Mouse (Mus musculus) hindbrain, postnatal 0 days (tissue): ENCODE measurements around the gene Lhfp. TPM values are rescaled to one million over a fixed set of nuclear protein-coding genes. Genes with fewer than 3 reads are reported as not detected.

ENCODE experiments used
- ATAC-seq: fragments of 200-750 bp; cut with Nextera tagmentation; 2 replicates; pipeline ENCODE4 v1.8.0; 2017; ENCODE audit warnings: mild to moderate bottlenecking, moderate TSS enrichment, moderate library complexity
- DNase-seq: peaks from one replicate; pipeline ENCODE4 v3.0.0-alpha.2; 2015; ENCODE audit warnings: low spot score
- H3K27ac ChIP-seq: fragments of 300-500 bp; sonication (generic); 2 replicates; pipeline ENCODE4 v1.5.1; 2014; ENCODE audit warnings: mild to moderate bottlenecking
- H3K27me3 ChIP-seq: fragments of 300-500 bp; sonication (generic); 2 replicates; pipeline ENCODE4 v1.6.1; 2014; ENCODE audit warnings: low read length, mixed read lengths; ENCODE audit not compliant: insufficient read depth
- H3K36me3 ChIP-seq: fragments of 300-500 bp; sonication (generic); 2 replicates; pipeline ENCODE4 v1.6.1; 2014; ENCODE audit warnings: low read length, mixed read lengths; ENCODE audit not compliant: insufficient read depth
- H3K4me1 ChIP-seq: fragments of 300-500 bp; sonication (generic); 2 replicates; pipeline ENCODE4 v1.6.1; 2014; ENCODE audit warnings: antibody characterized with exemption, low read length, mixed read lengths; ENCODE audit not compliant: insufficient read depth
- H3K4me2 ChIP-seq: fragments of 300-500 bp; sonication (generic); 2 replicates; pipeline ENCODE4 v1.6.1; 2014; ENCODE audit warnings: low read depth, mild to moderate bottlenecking, low read length, moderate library complexity, mixed read lengths
- H3K4me3 ChIP-seq: fragments of 300-500 bp; sonication (generic); 2 replicates; pipeline ENCODE4 v1.5.1; 2014; ENCODE audit warnings: low read length
- H3K9ac ChIP-seq: fragments of 300-500 bp; sonication (generic); replicated peaks from 2 replicates; pipeline ENCODE4 v1.6.1; 2014; ENCODE audit warnings: mild to moderate bottlenecking, low read length, moderate library complexity, mixed read lengths
- H3K9me3 ChIP-seq: fragments of 300-500 bp; sonication (generic); 2 replicates; pipeline ENCODE4 v1.6.1; 2016; ENCODE audit warnings: low read length, mixed read lengths
- CTCF ChIP-seq: IDR thresholded peaks from 2 replicates; pipeline ENCODE4 v1.5.1; 2016; ENCODE audit warnings: antibody characterized with exemption, control low read depth, low read depth
- WGBS: fragments of 180-500 bp; shearing (Covaris S2); extraction: QIAGEN DNeasy Blood & Tissue Kit; methylation state at CpG from one replicate; pipeline ENCODE4 v1.1.7; 2014; 5-methylcytosine and 5-hydroxymethylcytosine counted together
- polyA plus RNA-seq: library from polyadenylated mRNA; unstranded; fragments of >200 nt; fragmentation: Nextera tagmentation; extraction: Ambion mirVana; gene quantifications from 2 replicates; pipeline ENCODE4 v1.2.1, GENCODE M21; 2015
- total RNA-seq: library from RNA; depleted of rRNA; stranded (reverse); fragments of >200 nt; gene quantifications from 2 replicates; pipeline ENCODE4 v1.2.3, GENCODE M21; 2014

Gene Lhfp
- total and polyA plus RNA-seq, 2 experiments from 2014 or later, result 57.2 to 68.0 TPM

DNA sequence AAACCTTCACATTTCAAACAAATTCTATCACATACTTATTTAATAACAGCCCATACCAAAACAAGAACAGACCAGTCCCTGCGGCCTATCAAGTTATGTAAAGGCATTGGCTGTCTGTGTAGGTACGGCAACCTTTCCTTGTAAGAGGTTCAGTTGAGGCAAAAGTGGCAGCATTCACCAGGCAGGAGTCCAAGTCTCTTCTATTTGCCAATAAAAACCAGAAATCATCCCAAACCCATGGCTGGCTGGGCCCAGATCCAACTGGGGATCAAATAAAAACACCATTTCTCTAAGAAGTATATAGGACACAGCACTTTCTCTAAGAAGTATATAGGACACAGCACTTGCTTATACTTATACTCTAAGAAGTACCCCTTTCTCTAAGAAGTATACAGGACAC is 171.3 kb downstream of the Lhfp start:
- H3K4me3 ChIP-seq, result no peak overlapping the region
- no peak overlapping the region for H3K27ac ChIP-seq
- H3K9me3 ChIP-seq, result no peaks in the 10 kb centered on the region
- H3K36me3 ChIP-seq, result no peaks in the 10 kb centered on the region
- no peak for DNase-seq
- no peaks in the 10 kb centered on the region for H3K27me3 ChIP-seq
- no peak for ATAC-seq
- WGBS, result 78% methylated on average over 2 of the region's 2 CpGs
- H3K4me2 ChIP-seq, result no peak overlapping the region
- H3K4me1 ChIP-seq, result no peaks in the 10 kb centered on the region
- H3K9ac ChIP-seq, result no peak overlapping the region
- TF ChIP-seq CTCF, result no peak

GRCm38 (mm10) chr3:53213346-53213745 is 172.0 kb downstream of the Lhfp start:
- 71% methylated on average over 3 of the region's 3 CpGs for WGBS
- Histone ChIP-seq H3K27me3 (no peaks in the 10 kb centered on the region), H3K4me1 (no peaks in the 10 kb centered on the region), H3K9me3 (no peaks in the 10 kb centered on the region), H3K9ac (no peak overlapping the region), H3K27ac (no peak overlapping the region), H3K4me3 (no peak overlapping the region), H3K36me3 (no peaks in the 10 kb centered on the region), H3K4me2 (no peak overlapping the region)
- ATAC-seq, result no peak
- DNase-seq, result no peak
- no peak for TF ChIP-seq CTCF

- Histone ChIP-seq H3K27ac (no peak overlapping the region), H3K4me2 (no peak overlapping the region), H3K4me1 (no peaks in the 10 kb centered on the region), H3K36me3 (no peaks in the 10 kb centered on the region), H3K9me3 (no peaks in the 10 kb centered on the region), H3K4me3 (no peak overlapping the region), H3K27me3 (no peaks in the 10 kb centered on the region), H3K9ac (no peak overlapping the region)
- TF ChIP-seq CTCF, result no peak
- ATAC-seq (no peak), DNase-seq (no peak)
- WGBS, result 53% methylated on average over 7 of the region's 7 CpGs
Measured at GRCm38 (mm10) chr3:53213746-53214271, 172.5 kb downstream of the Lhfp start.

DNA sequence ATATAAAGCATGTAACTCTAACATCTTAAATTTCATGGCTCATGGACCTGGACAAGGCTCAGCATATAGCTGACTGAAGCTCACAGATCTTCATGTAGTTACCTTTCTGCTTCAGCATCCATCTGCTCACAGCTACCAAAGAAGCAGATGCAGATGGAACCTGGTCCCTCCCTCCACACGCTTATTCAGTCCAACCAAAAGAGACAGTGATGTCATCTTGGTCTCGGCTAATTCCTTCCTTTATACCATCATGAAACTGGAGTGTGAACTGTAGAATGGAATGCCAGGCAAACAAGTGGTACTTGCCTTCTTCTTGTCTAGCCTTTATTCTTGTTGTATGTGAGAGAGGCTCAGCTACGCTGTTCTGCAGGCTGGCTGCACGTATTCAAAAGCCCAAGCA is 173.1 kb downstream of the Lhfp start:
- Histone ChIP-seq H3K4me1 (no peaks in the 10 kb centered on the region), H3K9me3 (no peaks in the 10 kb centered on the region), H3K27ac (no peak overlapping the region), H3K4me3 (no peak overlapping the region), H3K27me3 (no peaks in the 10 kb centered on the region), H3K36me3 (no peaks in the 10 kb centered on the region), H3K4me2 (no peak overlapping the region), H3K9ac (no peak overlapping the region)
- ATAC-seq, result no peak
- no peak for DNase-seq
- no peak for TF ChIP-seq CTCF
- 64% methylated on average over 4 of the region's 4 CpGs for WGBS

- Histone ChIP-seq H3K27ac (no peak overlapping the region), H3K27me3 (no peaks in the 10 kb centered on the region), H3K4me2 (no peak overlapping the region), H3K4me3 (no peak overlapping the region), H3K9me3 (no peaks in the 10 kb centered on the region), H3K36me3 (no peaks in the 10 kb centered on the region), H3K4me1 (no peaks in the 10 kb centered on the region), H3K9ac (no peak overlapping the region)
- 57% methylated on average over 5 of the region's 5 CpGs for WGBS
- no peak for TF ChIP-seq CTCF
- no peak for DNase-seq
- no peak for ATAC-seq
Measured at GRCm38 (mm10) chr3:53217697-53218096, 176.4 kb downstream of the Lhfp start.

DNA sequence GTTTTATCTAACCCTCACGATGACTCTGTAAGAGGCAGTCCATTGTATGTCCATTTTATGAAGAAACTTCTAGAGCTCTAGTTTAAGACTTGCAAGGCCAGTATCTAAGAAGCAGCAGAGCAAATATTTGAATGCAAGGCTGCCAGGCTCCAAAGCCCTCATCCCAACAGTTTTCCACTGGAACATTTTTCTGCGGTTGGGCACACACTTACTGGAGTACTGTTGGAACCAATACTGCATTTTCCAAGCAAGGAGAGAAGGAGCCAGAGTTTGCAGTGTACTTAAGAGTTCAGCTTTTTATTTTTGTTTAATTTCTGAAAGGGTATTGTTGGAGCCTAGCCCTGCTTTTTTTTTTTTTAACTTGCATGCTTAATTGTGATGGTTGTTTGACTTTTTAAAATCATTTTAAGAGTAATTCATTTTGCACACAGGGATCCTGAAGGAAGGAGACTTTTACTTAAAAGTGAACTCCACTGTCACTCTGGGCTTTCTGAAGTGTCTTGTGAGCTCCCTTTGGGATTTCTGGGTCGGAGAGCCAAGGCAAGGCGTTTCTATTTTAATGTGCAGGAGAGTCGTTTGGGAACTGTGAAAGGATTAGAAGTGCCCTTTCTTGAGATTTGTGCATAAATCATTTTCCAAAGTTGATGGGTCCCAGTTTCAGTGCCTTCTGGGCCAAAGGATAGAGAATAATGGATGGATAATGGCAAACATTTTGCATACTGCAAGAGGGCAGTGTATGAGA is 180.4 kb downstream of the Lhfp start:
- H3K4me3 ChIP-seq, result no peak overlapping the region
- H3K4me2 ChIP-seq, result no peak overlapping the region
- ATAC-seq, result no peak
- no peaks in the 10 kb centered on the region for H3K27me3 ChIP-seq
- 0 out of 2 replicates have a peak overlapping the region, but pooled peaks have one; percentile 16 for H3K27ac ChIP-seq
- no peaks in the 10 kb centered on the region for H3K36me3 ChIP-seq
- TF ChIP-seq CTCF, result no peak
- 58% methylated on average over 5 of the region's 5 CpGs for WGBS
- H3K4me1 ChIP-seq, result no peaks in the 10 kb centered on the region
- no peaks in the 10 kb centered on the region for H3K9me3 ChIP-seq
- H3K9ac ChIP-seq, result no peak overlapping the region
- DNase-seq, result no peak

- no peak overlapping the region for H3K4me2 ChIP-seq
- 80% methylated on average over 5 of the region's 5 CpGs for WGBS
- no peak overlapping the region for H3K9ac ChIP-seq
Measured at GRCm38 (mm10) chr3:53224141-53224540, 182.8 kb downstream of the Lhfp start.

More at GRCm38 (mm10) chr3:53224141-53224540, 182.8 kb downstream of the Lhfp start:
- no peak for TF ChIP-seq CTCF
- DNase-seq (no peak), ATAC-seq (no peak)
- H3K9me3 ChIP-seq, result no peaks in the 10 kb centered on the region
- no peaks in the 10 kb centered on the region for H3K4me1 ChIP-seq
- no peak overlapping the region for H3K27ac ChIP-seq
- no peaks in the 10 kb centered on the region for H3K36me3 ChIP-seq
- H3K4me3 ChIP-seq, result no peak overlapping the region
- H3K27me3 ChIP-seq, result no peaks in the 10 kb centered on the region
